Mouse (Mus musculus): ENCODE measurements at regions not wholly inside any gene's neighbourhood (a gene's known extent, or its start where the extent isn't known, plus 50 kb on each side); places are given as distances from the start of the nearest gene placed in this dataset.

GRCm38 (mm10) chr2:84265002-84265401, 160.2 kb downstream of the Calcrl start:
- DNase-seq (ENCODE audit: low spot score in 2 of 2): no peak

DNA sequence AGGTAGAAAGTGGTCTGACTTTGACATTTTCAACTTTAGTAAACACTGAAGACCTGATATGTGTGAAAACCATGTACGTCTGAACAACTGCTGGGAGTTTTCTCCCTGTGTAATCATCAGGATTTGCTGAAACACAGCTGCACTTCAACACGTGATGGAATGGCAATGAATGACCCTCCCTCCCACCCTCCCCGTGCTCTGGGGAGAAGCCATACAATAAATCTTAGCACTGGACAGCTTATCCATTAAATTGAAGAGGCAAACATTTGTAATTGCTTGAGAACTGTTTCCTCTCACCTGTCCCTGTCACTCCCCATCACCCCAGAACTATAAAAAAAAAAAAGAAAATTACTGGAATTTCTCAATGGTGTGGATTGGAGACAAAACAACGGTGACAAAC, 159.1 kb downstream of the Calcrl start:
- no peak for DNase-seq (ENCODE audit: low spot score in 2 of 2)

GRCm38 (mm10) chr2:84266883-84267554, 158.2 kb downstream of the Calcrl start:
- DNase-seq (ENCODE audit: low spot score in 2 of 2): no peak

DNA sequence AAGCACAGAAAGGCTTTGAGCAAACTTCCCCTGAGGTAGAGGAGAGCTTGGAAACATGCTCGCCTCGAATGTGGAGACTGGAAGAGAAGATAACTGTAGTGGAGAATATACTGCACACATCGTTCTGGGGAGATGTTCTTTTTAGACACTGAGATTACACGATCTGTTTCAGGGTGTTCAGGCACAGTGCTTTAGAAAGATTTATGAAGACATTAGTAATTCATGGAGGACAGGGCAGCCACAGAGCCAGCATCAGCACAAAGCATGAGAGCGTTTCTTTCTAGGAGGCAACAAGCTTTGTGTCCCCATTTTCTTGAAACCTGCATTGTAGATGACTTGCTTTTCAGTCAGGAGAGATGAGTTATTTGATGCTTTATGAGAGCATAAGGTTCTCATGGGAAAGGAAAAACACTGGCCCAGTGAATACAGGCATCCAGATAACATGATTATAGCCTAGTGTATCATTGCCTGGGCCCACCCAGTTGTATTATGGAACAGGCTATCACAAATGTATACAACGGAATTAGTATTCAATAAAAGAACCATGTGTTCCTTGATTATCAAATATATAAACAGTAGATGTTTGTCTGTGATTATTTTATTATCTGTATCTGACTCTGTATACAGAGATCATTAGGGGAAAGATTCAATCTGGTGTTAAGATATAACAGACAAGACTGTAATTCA, 151.0 kb downstream of the Calcrl start:
- DNase-seq (ENCODE audit: low spot score in 2 of 2): no peak

DNA sequence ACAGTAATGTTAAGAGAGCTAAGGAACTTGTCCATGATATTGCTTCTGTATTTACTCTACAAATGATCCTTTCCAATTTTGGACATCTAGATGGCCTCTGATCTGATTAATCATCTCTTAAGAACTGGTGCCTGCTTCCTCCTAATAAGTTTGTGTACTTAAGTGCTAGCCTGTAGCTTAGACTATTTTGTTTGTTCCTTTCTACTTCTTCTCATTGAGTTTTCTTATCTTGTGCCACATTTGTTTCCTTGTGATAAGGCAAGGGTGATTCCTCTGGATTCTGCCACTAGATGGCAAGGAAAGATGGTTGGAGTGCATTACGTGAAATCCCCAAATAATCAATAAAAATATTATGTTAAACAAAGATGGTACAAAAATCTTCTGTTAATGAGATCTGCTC, 148.0 kb downstream of the Calcrl start:
- no peak for DNase-seq (ENCODE audit: low spot score in 2 of 2)

All from cerebellum, postnatal 4 days (tissue).